ENCODE assay signal across 8 mouse cellular contexts in genomic region chr13:34650371-34650770, GRCm38 (mm10). TPM values are rescaled to one million over a fixed set of nuclear protein-coding genes. Genes with fewer than 3 reads are reported as not detected.
A peak's percentile ranks its signal among the peaks of the same experiment; 100 is the strongest.
DNase-seq lines count a peak whose midpoint lies in the region; ATAC-seq lines count a peak whose summit lies in the region.

No protein-coding gene starts in this region.

- H3K4me1 ChIP-seq in embryonic facial prominence, embryonic 11.5 days (ENCODE audit: control insufficient read depth, insufficient read depth, low read length) = peaks cover 2% of the 10 kb centered on the region; the same call in 1 of the 2 replicates
- H3K4me1 ChIP-seq in hindbrain, embryonic 16.5 days (ENCODE audit: control insufficient read depth, insufficient read depth, low read depth, low read length) = peaks cover 22% of the 10 kb centered on the region
- H3K4me1 ChIP-seq in midbrain, embryonic 11.5 days (ENCODE audit: control insufficient read depth, insufficient read depth, low read length) = peaks cover 13% of the 10 kb centered on the region

- no peak for ATAC-seq in embryonic facial prominence, embryonic 11.5 days (replicated peaks; ENCODE audit: insufficient number of reproducible peaks, low FRiP score, low TSS enrichment, low read depth)
- ATAC-seq in hindbrain, embryonic 16.5 days = no peak
- ATAC-seq in midbrain, embryonic 11.5 days (ENCODE audit: low FRiP score) = no peak

- no peaks in the 10 kb centered on the region for H3K36me3 ChIP-seq in embryonic facial prominence, embryonic 11.5 days (replicated peaks; ENCODE audit: control insufficient read depth, insufficient read depth, low read depth, low read length)
- no peaks in the 10 kb centered on the region for H3K36me3 ChIP-seq in hindbrain, embryonic 16.5 days (ENCODE audit: control insufficient read depth, insufficient read depth, low read length)
- H3K36me3 ChIP-seq in midbrain, embryonic 11.5 days (ENCODE audit: control insufficient read depth, insufficient read depth, low read length) = no peaks in the 10 kb centered on the region

- H3K4me3 ChIP-seq in embryonic facial prominence, embryonic 11.5 days (ENCODE audit: low read depth, low read length) = no peak overlapping the region
- peak overlapping the region; percentile 59 for H3K4me3 ChIP-seq in hindbrain, embryonic 16.5 days (ENCODE audit: low read length)
- H3K4me3 ChIP-seq in midbrain, embryonic 11.5 days (ENCODE audit: low read depth, low read length) = no peak overlapping the region

- H3K27ac ChIP-seq in embryonic facial prominence, embryonic 11.5 days (replicated peaks; ENCODE audit: low read depth, low read length) = no peak overlapping the region
- no peak overlapping the region for H3K27ac ChIP-seq in hindbrain, embryonic 16.5 days (ENCODE audit: low read depth, low read length)
- no peak overlapping the region for H3K27ac ChIP-seq in midbrain, embryonic 11.5 days (ENCODE audit: low read depth, low read length)

- H3K4me2 ChIP-seq in embryonic facial prominence, embryonic 11.5 days (ENCODE audit: low read depth, low read length) = peak overlapping the region; percentile 5
- peak overlapping the region; percentile 97 for H3K4me2 ChIP-seq in hindbrain, embryonic 16.5 days (ENCODE audit: low read length)
- H3K4me2 ChIP-seq in midbrain, embryonic 11.5 days = peak overlapping the region; percentile 94

- H3K27me3 ChIP-seq in embryonic facial prominence, embryonic 11.5 days (ENCODE audit: control insufficient read depth, insufficient read depth, low read length) = peaks cover 14% of the 10 kb centered on the region
- peaks cover 9% of the 10 kb centered on the region for H3K27me3 ChIP-seq in hindbrain, embryonic 16.5 days (replicated peaks; ENCODE audit: control insufficient read depth, insufficient read depth, low read length)
- peaks cover 44% of the 10 kb centered on the region for H3K27me3 ChIP-seq in midbrain, embryonic 11.5 days (ENCODE audit: control insufficient read depth, insufficient read depth, low read length)

- no peak overlapping the region for H3K9ac ChIP-seq in embryonic facial prominence, embryonic 11.5 days (replicated peaks; ENCODE audit: low read length)
- H3K9ac ChIP-seq in hindbrain, embryonic 16.5 days (ENCODE audit: low read depth, low read length) = no peak overlapping the region
- no peak overlapping the region for H3K9ac ChIP-seq in midbrain, embryonic 11.5 days (ENCODE audit: low read length)

- no peaks in the 10 kb centered on the region for H3K9me3 ChIP-seq in embryonic facial prominence, embryonic 11.5 days (replicated peaks; ENCODE audit: control insufficient read depth, low read length)
- no peaks in the 10 kb centered on the region for H3K9me3 ChIP-seq in hindbrain, embryonic 16.5 days (ENCODE audit: control insufficient read depth, low read length)
- H3K9me3 ChIP-seq in midbrain, embryonic 11.5 days (ENCODE audit: control insufficient read depth, low read length) = no peaks in the 10 kb centered on the region

- peak; percentile 91 for DNase-seq in heart, adult 11 months
- DNase-seq in heart, postnatal 4 days = no peak
- no peak for DNase-seq in embryonic facial prominence, embryonic 11.5 days (ENCODE audit: low spot score)
- DNase-seq in midbrain, embryonic 11.5 days (ENCODE audit: low spot score, missing footprints) = no peak
- no peak for DNase-seq in ovary, postnatal 14 days (ENCODE audit: low spot score)
- DNase-seq in ovary, postnatal 10 days (ENCODE audit: low spot score) = no peak
- no peak for DNase-seq in retina, embryonic 14.5 days (ENCODE audit: low spot score)

- WGBS in embryonic facial prominence, embryonic 11.5 days = 47% methylated on average over 6 of the region's 6 CpGs
- 67% methylated on average over 6 of the region's 6 CpGs for WGBS in hindbrain, embryonic 16.5 days
- 59% methylated on average over 6 of the region's 6 CpGs for WGBS in midbrain, embryonic 11.5 days

RNA-seq across cellular contexts. Expression of gene Pxdc1, which starts 2.9 kb away (rescaled TPM):
- total RNA-seq in heart, postnatal 4 days (2021) = 10 to 100 TPM; 24.5 to 25.4 TPM
- 6.2 and 8.0 TPM in 2 replicates for polyA plus RNA-seq in embryonic facial prominence, embryonic 11.5 days (2014; fragmentation: Nextera tagmentation; extraction: Ambion mirVana)
- 11.7 and 12.2 TPM in 2 replicates for polyA plus RNA-seq in hindbrain, embryonic 16.5 days (2015; fragmentation: Nextera tagmentation; extraction: Ambion mirVana)
- polyA plus RNA-seq in midbrain, embryonic 11.5 days (2014; fragmentation: Nextera tagmentation; extraction: Ambion mirVana) = 7.0 and 7.4 TPM in 2 replicates

Comparison
In these comparisons a context has a peak if more than half of its experiments do, and no peak if none do; other contexts are left out.
1. H3K4me2 ChIP-seq: peak in every context shown above with its lines; median percentile 97 in hindbrain, embryonic 16.5 days; 94 in midbrain, embryonic 11.5 days; 5 in embryonic facial prominence, embryonic 11.5 days.